Mouse (Mus musculus) liver, embryonic 14.5 days (tissue): ENCODE results near the gene Fes. TPM values are rescaled to one million over a fixed set of nuclear protein-coding genes. Genes with fewer than 3 reads are reported as not detected.

ENCODE experiments used
- ATAC-seq: fragments of 200-750 bp; cut with Nextera tagmentation; 2 replicates; pipeline ENCODE4 v1.8.0; 2017; ENCODE audit warnings: moderate number of reproducible peaks, mild to moderate bottlenecking, moderate library complexity; ENCODE audit not compliant: insufficient read depth
- DNase-seq, 3 experiments: peaks; one replicate each; pipeline ENCODE4 v3.0.0-alpha.2; 2012 to 2013; ENCODE audit warnings: low read depth in 3 of 3, low spot score in 3 of 3
- H3K27ac ChIP-seq: fragments of 300-500 bp; sonication (generic); 2 replicates; pipeline ENCODE4 v1.5.1; 2014; ENCODE audit warnings: moderate library complexity, mild to moderate bottlenecking, control low read depth, inconsistent platforms
- H3K27me3 ChIP-seq: fragments of 300-500 bp; sonication (generic); 2 replicates; pipeline ENCODE4 v1.6.1; 2014; ENCODE audit warnings: mild to moderate bottlenecking, low read length, moderate library complexity; ENCODE audit not compliant: control insufficient read depth, insufficient read depth
- H3K36me3 ChIP-seq: fragments of 300-500 bp; sonication (generic); replicated peaks from 2 replicates; pipeline ENCODE4 v1.6.1; 2014; ENCODE audit warnings: low read depth; ENCODE audit not compliant: control insufficient read depth, insufficient read depth
- H3K4me1 ChIP-seq, 2 experiments: fragments of 200-500 bp in 1 of 2; fragments of 300-500 bp in 1 of 2; sonication (generic) in 1 of 2; replicated peaks; 2 replicates each; pipeline ENCODE4 v1.6.1; 2012 to 2014; ENCODE audit warnings: antibody characterized with exemption in 1 of 2, inconsistent platforms in 1 of 2, low read length in 1 of 2; ENCODE audit not compliant: control insufficient read depth in 2 of 2, insufficient read depth in 2 of 2
- H3K4me2 ChIP-seq: fragments of 300-500 bp; sonication (generic); 2 replicates; pipeline ENCODE4 v1.6.1; 2014; ENCODE audit warnings: low read depth, mild to moderate bottlenecking, control low read depth, moderate library complexity
- H3K4me3 ChIP-seq, 2 experiments: fragments of 200-500 bp in 1 of 2; fragments of 300-500 bp in 1 of 2; sonication (generic) in 1 of 2; 2 replicates each; pipeline ENCODE4 v1.5.1; 2012 to 2014; ENCODE audit warnings: low read depth in 2 of 2, low read length in 2 of 2, mild to moderate bottlenecking in 2 of 2, control low read depth in 1 of 2, inconsistent platforms in 1 of 2, moderate library complexity in 1 of 2; ENCODE audit not compliant: insufficient read depth in 1 of 2
- H3K9ac ChIP-seq: fragments of 300-500 bp; sonication (generic); replicated peaks from 2 replicates; pipeline ENCODE4 v1.6.1; 2014; ENCODE audit warnings: mild to moderate bottlenecking, control low read depth, moderate library complexity
- H3K9me3 ChIP-seq: fragments of 300-500 bp; sonication (generic); 2 replicates; pipeline ENCODE4 v1.6.1; 2016; ENCODE audit warnings: low read length, mixed read lengths; ENCODE audit not compliant: control insufficient read depth
- CTCF ChIP-seq: IDR thresholded peaks from 2 replicates; pipeline ENCODE4 v1.5.1; 2016; ENCODE audit warnings: antibody characterized with exemption, low read depth, control low read depth
- EP300 ChIP-seq: IDR thresholded peaks from 2 replicates; pipeline ENCODE4 v1.6.1; 2016; ENCODE audit warnings: antibody characterized with exemption, low read depth
- WGBS: fragments of 180-500 bp; shearing (Covaris S2); extraction: QIAGEN DNeasy Blood & Tissue Kit; methylation state at CpG from one replicate; pipeline ENCODE4 v1.1.7; 2014; ENCODE audit not compliant: insufficient replicate concordance; 5-methylcytosine and 5-hydroxymethylcytosine counted together
- polyA plus RNA-seq, 2 experiments: library from polyadenylated mRNA; depleted of rRNA in 1 of 2; stranded (reverse) in 1 of 2; unstranded in 1 of 2; fragments of >200 nt; fragmentation: Nextera tagmentation in 1 of 2; extraction: Ambion mirVana in 1 of 2; gene quantifications; 2 replicates each; pipeline versions ENCODE4 v1.2.1 to v1.2.3; 2012 to 2014

Gene Fes
- 9.8 and 11.9 TPM in 2 replicates for polyA plus RNA-seq (2012; rRNA removed)
- polyA plus RNA-seq (2014; fragmentation: Nextera tagmentation; extraction: Ambion mirVana) = 9.0 and 10.1 TPM in 2 replicates

DNA sequence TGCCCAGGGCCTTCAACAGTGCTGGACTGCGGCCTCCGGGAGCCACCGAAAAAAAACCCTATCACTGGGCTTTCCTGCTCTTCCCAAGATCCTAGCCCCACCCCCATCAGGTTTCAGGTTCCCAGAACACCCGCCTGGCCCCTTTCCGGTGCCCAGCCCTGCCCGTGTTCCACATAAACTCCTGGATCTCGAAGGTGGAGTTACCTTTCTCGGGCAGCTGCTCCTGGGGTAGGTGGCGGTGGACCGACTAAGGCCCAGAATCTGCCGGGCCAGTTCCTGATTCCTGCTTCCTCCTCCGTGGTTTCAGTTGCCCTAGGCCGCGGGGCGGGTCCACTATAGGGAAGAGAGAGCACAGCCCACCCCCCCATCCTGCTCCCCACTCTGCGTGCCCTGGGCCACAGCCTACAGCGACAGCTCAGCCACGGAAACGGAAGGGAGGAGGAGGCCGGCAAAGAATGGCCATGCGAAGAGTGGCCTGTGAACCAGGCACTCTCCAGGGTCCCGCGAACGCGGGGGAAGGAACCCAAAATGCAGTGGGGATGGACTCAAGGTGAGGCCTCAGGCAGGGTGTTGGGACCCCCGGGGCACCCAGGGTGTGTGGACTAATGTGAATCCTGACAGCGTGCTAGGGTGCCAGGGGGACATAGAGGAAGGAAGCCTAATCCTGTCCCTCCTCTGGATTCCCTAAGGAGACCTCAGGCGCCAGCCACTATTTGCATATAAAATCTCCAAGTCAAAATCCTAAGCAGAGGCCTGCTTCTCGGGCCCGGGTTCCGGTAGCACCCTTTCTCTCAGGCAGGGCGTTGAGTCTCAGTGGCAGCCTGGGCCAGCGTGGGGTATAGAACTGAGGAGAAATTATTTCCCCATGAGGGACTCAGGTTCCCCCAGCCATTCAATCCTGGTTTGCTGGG is at the start of gene Fes:
Gene Fes, minus strand, starts transcription at position 314 of the 911 bp plus-strand sequence.
- H3K4me3 ChIP-seq = peak within 1 kb of the TSS; percentile 33 to 34
- peak within 1 kb of the TSS; percentile 42 for H3K4me2 ChIP-seq
- no peaks in the 10 kb centered on the region for H3K9me3 ChIP-seq
- DNase-seq = no peak
- H3K4me1 ChIP-seq = no peaks in the 10 kb centered on the region
- no peak within 1 kb of the TSS; the same call in 1 of the 2 replicates for H3K27ac ChIP-seq
- peaks cover 21% of the 10 kb centered on the region for H3K27me3 ChIP-seq
- no peaks in the 10 kb centered on the region; the same call in 1 of the 2 replicates for H3K36me3 ChIP-seq
- peak within 1 kb of the TSS; percentile 40; the same call in 1 of the 2 replicates for H3K9ac ChIP-seq
- TF ChIP-seq CTCF = no peak
- TF ChIP-seq EP300 = no peak
- WGBS = 10% methylated on average over 33 of the region's 33 CpGs
- peak; percentile 34 for ATAC-seq

- no peak for TF ChIP-seq EP300
- no peak for TF ChIP-seq CTCF
- Histone ChIP-seq H3K9me3 (no peaks in the 10 kb centered on the region), H3K4me2 (no peak overlapping the region), H3K27ac (no peak overlapping the region), H3K27me3 (no peaks in the 10 kb centered on the region), H3K4me1 (0 out of 4 replicates have a peak, but pooled peaks cover 0 to 3% of the 10 kb centered on the region in 2 experiments), H3K9ac (no peak overlapping the region), H3K36me3 (no peaks in the 10 kb centered on the region), H3K4me3 (no peak overlapping the region)
- ATAC-seq = no peak
- WGBS = 62% methylated on average over 7 of the region's 7 CpGs
- no peak for DNase-seq
These were observed 48.8 kb upstream of the Fes start for GRCm38 (mm10) chr7:80436571-80436970.

DNA sequence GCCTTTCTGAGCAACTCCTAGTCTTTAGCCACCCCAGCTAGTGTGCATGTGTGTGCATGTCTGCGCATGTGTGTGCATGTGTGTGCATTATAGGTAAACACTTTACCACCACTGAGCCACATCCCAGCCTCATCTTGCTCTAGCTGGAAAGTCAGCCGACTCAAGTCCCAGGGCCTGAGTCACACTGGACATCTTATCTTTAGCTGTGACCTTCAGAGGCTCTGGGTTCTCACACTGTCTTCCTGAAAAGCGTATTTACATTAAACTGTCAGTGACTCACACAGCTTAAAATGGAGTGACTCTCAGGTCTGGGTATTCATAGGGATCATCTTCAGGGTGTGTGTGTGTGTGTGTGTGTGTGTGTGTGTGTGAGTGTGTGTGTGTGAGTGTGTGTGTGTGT is 47.8 kb upstream of the Fes start:
- TF ChIP-seq CTCF = no peak
- no peak for TF ChIP-seq EP300
- 0 out of 4 replicates have a peak, but pooled peaks cover 0 to 3% of the 10 kb centered on the region in 2 experiments for H3K4me1 ChIP-seq
- H3K9ac ChIP-seq = no peak overlapping the region
- H3K4me3 ChIP-seq = no peak overlapping the region
- DNase-seq = no peak
- no peaks in the 10 kb centered on the region for H3K27me3 ChIP-seq
- H3K9me3 ChIP-seq = no peaks in the 10 kb centered on the region
- H3K36me3 ChIP-seq = no peaks in the 10 kb centered on the region
- no peak for ATAC-seq
- no peak overlapping the region for H3K4me2 ChIP-seq
- no peak overlapping the region for H3K27ac ChIP-seq
- WGBS = 45% methylated on average over 3 of the region's 3 CpGs

GRCm38 (mm10) chr7:80429661-80430060 is 41.9 kb upstream of the Fes start:
- H3K27me3 ChIP-seq = no peaks in the 10 kb centered on the region
- ATAC-seq (no peak), DNase-seq (no peak)
- peaks cover 0 to 4% of the 10 kb centered on the region in 2 experiments; a peak in 2 of 4 replicates for H3K4me1 ChIP-seq
- no peak overlapping the region for H3K9ac ChIP-seq
- H3K4me2 ChIP-seq = no peak overlapping the region
- no peaks in the 10 kb centered on the region for H3K9me3 ChIP-seq
- TF ChIP-seq EP300 (no peak), CTCF (no peak)
- H3K4me3 ChIP-seq = no peak overlapping the region
- H3K36me3 ChIP-seq = no peaks in the 10 kb centered on the region
- 80% methylated on average over 12 of the region's 12 CpGs for whole genome bisulfite sequencing
- H3K27ac ChIP-seq = no peak overlapping the region

- Histone ChIP-seq H3K4me3 (no peak overlapping the region), H3K4me1 (peaks cover 0 to 6% of the 10 kb centered on the region in 2 experiments; a peak in 2 of 4 replicates), H3K9me3 (no peaks in the 10 kb centered on the region), H3K4me2 (no peak overlapping the region), H3K27me3 (no peaks in the 10 kb centered on the region), H3K9ac (no peak overlapping the region), H3K36me3 (no peaks in the 10 kb centered on the region), H3K27ac (no peak overlapping the region)
- no peak for DNase-seq
- ATAC-seq = no peak
- 32% methylated on average over 5 of the region's 5 CpGs for WGBS
- TF ChIP-seq EP300 (no peak), CTCF (no peak)
These were observed 40.0 kb upstream of the Fes start for GRCm38 (mm10) chr7:80427730-80428129.
